Mouse (Mus musculus) kidney, postnatal 25 days (tissue): ENCODE results near the gene Msl1.

Experiments used
- DNase-seq, 2 experiments: peaks; one replicate each; pipeline ENCODE4 v3.0.0; 2021; ENCODE audit warnings: mixed read lengths in 2 of 2

The Msl1 gene

GRCm38 (mm10) chr11:98795015-98795713 lies at the start of gene Msl1:
Gene Msl1, plus strand, starts transcription at chr11:98795516.
- DNase-seq = peak; percentile 84 to 95

DNA sequence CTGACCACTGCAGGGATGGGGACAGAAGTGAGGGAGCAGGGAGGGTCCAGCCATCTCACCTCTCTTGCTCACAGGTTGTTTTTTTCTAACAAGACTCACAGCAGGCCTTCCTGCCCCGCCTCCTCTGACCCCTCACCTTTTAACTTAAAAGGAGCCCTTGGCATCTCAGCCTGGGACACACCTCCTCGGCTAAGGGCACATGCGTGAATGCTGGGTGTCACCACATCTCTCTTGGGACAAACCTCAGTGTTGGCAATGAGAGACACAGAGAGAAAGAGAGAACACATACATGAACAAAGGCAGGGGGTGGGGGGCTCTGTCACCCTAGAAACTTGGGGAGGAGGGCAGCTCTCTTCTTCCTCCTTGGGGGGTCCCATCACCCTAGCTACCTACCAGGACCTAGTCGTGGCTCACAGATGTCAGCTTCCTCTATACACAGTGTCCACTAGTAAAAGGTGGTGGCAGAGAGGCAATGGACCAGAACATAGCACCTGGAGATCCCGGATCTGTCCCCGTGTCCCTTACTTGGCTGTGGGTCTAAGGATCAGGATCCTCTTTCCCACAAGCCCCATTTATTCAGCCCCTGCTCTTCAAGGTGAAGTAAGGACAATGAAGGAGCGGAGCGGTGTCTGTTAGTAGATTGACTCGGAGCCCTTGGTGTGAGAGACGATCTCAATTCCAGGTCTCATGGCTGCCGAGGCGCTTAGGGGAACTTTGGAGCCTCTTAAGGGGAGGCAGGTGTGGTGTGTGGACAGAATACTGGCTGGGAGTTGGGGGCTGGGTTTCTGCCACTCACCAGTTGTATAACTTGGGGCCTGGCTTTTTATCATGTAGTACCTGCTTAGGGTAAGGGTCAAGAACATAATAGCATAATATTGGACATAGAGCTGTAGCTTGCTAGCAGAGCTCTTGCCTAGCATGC lies 49.1 kb upstream of the Msl1 start:
- DNase-seq = peak; percentile 45 to 69

- DNase-seq = peak; percentile 88 to 94
Measured at GRCm38 (mm10) chr11:98746855-98747693, 48.2 kb upstream of the Msl1 start.

GRCm38 (mm10) chr11:98747804-98748505 lies 47.4 kb upstream of the Msl1 start:
- DNase-seq = no peak

- peak; percentile 31 to 60 for DNase-seq
Measured at GRCm38 (mm10) chr11:98748506-98749416, 46.6 kb upstream of the Msl1 start.

DNA sequence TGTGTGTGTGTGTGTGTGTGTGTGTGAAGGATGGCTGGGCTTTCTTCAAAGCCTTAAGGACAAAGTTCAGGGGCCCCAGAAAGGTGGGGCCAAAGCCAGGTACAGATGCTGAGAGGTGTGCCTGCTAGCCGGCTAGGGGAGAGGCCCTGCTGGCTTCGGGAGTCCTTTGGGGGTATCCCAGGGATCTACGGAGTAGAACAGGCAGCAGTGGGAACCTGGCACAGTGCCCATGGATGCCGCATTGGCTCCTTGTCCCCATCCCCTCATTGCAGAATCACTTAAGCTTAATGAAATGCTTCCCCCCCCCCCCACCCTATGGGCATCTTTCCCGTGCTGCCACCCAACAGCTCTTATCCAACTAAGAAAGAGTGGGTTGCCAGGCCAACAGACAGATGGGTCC lies 45.6 kb upstream of the Msl1 start:
- peak in 1 of 2 experiments; percentile 32 for DNase-seq

DNA sequence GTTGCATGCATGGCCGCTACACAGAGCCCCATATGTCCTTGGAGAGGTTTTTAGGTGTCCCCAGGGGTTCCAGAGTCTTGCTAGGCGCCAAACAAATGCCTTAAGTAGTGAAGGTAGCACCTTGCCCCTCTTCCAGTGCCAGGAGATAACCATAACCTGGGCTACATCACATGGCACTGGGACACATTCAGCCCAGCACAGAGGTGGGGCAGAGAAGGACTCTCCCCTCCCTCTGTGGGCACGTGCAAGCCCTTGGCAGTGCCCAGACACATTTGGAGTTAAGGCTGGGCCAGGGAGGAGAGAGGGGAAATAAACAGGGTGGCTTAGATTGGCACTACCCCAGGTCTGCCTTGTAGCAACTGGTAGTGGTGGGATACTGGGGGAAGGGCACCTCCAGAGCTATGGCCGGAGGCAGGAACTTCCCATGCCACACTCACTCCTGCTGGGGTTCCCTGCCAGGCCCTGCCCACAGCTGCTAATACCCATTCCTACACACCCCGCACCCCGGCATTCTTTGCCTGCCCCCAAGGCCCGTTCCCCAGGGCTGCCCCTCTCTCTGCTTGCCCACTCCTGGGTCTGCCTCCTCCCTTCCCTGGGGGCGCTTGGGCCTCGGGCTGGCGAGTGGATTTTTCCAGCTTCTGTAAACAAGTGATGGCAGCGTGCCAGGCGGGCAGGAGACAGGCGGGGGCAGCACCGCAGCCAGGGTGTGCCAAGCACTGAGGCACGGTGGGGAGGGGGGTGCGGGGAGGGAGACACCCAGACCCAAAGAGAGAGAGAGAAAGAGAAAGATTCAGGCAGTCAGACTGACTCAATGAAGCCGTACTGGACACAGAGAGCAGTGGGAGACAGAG lies 44.7 kb upstream of the Msl1 start:
- peak; percentile 89 to 92 for DNase-seq

DNA sequence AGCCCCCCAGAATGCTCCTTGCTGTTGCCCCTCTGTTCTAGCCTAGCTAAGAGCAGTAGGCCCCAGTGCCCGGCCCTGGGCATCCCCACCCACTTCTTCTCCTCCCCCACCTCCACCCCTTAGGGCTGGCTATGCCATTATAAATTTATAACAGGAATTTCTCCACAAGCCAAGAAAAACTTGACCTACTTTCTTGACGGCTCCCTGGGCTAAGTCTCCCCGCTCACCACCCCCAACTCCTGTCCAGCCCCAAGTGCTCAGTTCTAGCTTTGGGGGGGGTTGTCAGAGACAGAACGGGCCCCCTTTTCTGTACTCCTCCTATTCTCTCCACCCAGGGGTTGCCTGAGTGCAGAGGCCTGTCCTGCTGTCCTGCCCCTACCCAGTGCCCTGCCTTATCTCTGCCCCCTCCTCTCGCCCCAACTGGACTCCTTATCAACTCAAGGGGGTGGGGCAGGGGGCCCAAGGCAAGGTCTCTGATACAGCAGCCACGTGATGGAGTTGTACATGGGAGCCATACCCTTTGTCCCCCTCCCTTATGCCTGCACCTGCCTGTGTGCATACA lies 44.0 kb upstream of the Msl1 start:
- DNase-seq = peak; percentile 68 to 70

DNA sequence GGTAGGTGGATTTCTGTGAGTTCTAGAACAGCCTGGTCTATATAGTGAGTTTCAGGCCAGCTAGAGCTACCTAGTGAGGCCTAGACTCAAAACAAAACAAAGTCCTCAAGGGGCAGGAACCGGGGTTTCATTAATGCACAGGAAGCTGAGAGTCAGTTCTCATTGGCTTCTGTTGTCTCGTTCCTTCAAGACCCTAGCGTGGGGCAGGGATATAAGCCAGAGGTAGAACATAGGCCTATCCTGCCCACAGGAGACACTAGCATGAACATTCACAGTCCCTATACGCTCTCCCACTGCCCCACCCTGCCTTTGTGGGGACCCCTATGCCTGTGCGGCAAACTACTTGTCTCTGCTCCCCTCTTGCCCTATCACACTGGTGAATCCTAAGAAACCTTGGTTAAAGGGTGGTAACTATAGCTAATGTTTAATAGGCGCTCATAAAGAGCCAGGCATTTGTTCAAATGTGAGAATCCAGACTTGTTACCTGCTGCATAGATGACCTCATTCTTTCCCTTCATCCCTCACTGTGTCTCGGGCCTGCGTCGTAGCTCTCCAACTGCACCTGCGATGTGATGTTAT lies 42.7 kb upstream of the Msl1 start:
- DNase-seq = peak in 1 of 2 experiments; percentile 46

DNA sequence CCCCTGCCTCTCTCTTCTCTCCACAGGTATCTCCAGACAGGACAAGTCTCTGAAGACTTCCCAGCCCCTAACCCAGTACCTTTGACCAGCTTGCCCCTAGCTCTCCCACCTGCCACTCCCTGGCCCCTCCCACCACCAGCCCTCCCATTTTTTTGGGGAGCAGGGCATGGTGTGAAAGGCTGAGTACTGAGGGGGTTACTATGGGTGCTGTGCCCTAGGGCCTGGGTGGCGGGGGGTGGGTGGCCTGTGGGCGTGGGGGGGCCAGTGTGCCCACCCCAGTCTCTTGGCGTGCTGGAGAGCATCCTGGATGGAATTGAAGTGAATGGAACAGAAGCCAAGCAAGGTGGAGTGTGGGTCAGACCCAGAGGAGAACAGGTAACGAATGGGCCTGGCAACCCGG lies 42.1 kb upstream of the Msl1 start:
- no peak for DNase-seq

GRCm38 (mm10) chr11:98754151-98754620 lies 41.1 kb upstream of the Msl1 start:
- no peak for DNase-seq

- DNase-seq = peak; percentile 77 to 89
Measured at GRCm38 (mm10) chr11:98754621-98755181, 40.6 kb upstream of the Msl1 start.

DNA sequence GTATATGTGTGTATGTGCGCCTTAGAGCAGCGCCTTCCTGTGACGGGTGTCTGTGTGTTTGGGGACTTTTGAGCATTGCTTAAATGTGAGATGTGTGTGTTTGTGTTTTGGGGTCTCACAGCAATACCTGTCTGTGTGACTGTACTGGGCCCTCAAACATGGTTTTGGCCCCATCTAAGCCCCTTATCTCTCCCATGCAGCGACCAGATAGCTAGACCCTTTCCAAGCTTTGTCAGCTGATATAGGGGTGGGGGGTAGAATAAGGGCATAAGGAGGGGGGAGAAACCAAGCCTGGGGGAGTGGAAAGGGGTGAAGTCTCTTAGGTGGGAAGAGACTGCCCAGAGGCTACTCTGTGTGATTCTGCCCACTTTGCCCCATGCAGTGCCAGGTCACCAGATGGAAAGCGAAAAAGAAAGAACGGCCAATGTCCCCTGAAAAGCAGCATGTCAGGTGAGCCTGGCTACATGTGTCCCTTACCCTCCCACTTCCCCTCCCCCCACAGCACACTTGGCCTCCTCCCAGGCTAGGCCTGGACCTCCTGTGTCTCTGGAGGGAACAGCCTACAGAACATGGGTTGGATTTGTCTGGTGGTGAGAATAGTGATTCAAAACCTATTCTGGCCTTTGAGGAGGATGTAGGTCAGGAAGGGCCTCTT lies 39.5 kb upstream of the Msl1 start:
- peak in 1 of 2 experiments; percentile 52 for DNase-seq

DNA sequence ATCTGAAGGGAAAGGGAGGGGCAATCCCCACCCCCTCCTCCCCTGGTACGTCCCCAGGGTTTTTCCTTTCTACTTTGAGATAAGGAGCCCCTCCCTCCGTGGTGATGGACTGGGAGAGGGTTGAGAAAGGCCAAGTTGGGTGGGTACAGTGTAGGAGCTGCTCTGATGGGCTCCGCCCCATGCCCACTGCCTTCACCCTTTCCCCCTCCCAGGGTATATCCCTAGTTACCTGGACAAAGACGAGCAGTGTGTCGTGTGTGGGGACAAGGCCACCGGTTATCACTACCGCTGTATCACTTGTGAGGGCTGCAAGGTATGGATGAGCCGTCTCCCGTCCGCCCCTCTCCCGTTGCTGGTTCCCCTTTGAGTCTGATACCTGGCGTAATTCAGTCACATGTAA lies 38.6 kb upstream of the Msl1 start:
- DNase-seq = no peak

DNA sequence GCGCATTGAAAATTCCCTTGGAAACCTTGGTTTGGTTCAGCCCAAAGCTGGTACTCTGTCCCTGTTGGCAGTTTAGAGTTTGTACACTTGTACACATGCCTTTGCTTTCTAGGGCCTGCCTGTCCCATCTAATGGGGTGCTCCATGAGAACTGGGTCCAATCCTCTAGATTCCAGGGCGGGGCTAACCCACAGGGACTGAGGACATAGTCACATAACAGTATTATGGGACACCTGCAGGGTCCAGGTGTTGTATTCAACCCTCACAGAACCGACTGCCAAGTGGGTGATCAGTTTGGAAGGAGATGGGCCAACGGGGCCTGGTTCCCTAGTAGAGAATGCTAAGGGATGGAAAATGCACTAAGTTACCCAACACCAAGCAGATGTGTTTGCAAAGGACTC lies 33.4 kb upstream of the Msl1 start:
- no peak for DNase-seq

DNA sequence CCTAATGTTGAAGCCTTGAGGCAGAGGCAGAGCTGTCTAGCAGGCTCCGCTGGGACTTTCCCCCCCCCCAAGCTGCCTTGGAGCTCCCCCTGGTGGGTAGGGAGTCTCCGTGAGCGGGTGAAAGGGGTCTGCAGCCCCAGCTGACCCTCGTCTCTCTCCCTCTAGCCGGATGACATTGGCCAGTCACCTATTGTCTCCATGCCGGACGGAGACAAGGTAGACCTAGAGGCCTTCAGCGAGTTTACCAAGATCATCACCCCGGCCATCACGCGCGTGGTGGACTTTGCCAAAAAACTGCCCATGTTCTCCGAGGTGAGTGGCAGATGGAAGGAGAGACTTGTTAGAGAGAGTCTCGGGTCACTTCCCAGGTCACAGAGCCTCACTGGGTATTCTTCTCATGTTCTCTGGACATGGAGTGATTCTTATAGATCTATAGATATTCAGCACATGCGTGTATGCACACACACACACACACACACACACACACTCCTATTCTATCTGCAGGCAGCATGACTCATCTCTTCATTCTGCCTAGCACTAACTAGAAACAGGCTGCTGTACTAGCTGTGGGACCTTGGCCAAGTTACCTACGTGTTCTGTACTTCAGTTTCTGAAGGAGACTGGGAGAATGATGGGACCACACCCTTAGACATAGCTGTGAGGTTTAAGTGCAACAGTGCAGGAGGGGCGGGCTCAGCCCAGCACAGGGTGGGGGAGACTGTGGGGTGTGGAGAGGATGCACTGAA lies 32.4 kb upstream of the Msl1 start:
- DNase-seq = peak in 1 of 2 experiments; percentile 73

- no peak for DNase-seq
Measured at GRCm38 (mm10) chr11:98763502-98763861, 31.8 kb upstream of the Msl1 start.

DNA sequence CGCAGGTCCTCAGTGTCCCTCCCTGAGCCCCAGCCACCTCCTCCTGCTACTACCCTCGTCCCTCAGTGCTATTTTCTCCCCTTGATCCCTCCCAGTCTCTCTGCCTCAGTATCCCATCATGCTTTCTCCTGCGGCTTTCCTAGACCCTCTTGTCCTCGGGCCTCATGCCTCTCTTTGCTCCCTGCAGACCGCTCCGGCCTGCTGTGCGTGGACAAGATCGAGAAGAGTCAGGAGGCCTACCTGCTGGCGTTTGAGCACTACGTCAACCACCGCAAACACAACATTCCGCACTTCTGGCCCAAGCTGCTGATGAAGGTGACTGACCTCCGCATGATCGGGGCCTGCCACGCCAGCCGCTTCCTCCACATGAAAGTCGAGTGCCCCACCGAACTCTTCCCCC lies 31.2 kb upstream of the Msl1 start:
- no peak for DNase-seq
